Mouse (Mus musculus) thymus, adult 2 months (tissue): ENCODE results near the gene Echdc2.

ENCODE experiments used
- CTCF ChIP-seq: fragments of 200-500 bp; IDR thresholded peaks from 2 replicates; pipeline ENCODE4 v1.5.1; 2012; ENCODE audit warnings: mild to moderate bottlenecking, control low read depth, low read length, moderate library complexity, borderline replicate concordance; ENCODE audit not compliant: control insufficient read depth, poor library complexity, insufficient read depth; ENCODE audit errors: extremely low read depth
- POLR2A ChIP-seq: fragments of 200-500 bp; IDR thresholded peaks from 2 replicates; pipeline ENCODE4 v1.6.1; 2012; ENCODE audit warnings: mild to moderate bottlenecking, low read length, control low read depth, moderate library complexity; ENCODE audit not compliant: control insufficient read depth, poor library complexity, insufficient read depth; ENCODE audit errors: extremely low read depth

DNA sequence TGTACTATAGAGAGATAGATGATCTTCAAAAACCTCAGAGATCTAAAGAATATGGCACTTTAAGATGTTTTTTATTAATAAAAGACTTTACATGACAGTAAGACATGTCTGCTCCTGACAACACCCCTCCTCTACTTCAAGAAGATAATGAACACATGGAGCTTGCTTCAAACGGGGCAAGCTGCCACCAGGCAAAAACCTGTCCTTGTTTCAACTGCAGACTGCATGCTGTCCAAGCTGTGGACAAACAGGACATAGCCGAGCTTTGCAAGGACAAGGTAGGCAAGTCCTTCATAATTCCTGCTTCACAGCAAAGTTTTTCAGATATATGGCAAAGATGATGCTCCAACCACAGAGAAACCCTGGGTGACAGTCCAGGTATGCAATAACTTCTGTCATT is 34.0 kb downstream of the Echdc2 start:
- no peak for TF ChIP-seq CTCF
- TF ChIP-seq POLR2A: no peak
